Mouse (Mus musculus): ENCODE measurements around the gene Fam57b. TPM values are rescaled to one million over a fixed set of nuclear protein-coding genes. Genes with fewer than 3 reads are reported as not detected.

Gene Fam57b
- total and polyA plus RNA-seq, 3 experiments, result 0.30 TPM; not detected in 2

DNA sequence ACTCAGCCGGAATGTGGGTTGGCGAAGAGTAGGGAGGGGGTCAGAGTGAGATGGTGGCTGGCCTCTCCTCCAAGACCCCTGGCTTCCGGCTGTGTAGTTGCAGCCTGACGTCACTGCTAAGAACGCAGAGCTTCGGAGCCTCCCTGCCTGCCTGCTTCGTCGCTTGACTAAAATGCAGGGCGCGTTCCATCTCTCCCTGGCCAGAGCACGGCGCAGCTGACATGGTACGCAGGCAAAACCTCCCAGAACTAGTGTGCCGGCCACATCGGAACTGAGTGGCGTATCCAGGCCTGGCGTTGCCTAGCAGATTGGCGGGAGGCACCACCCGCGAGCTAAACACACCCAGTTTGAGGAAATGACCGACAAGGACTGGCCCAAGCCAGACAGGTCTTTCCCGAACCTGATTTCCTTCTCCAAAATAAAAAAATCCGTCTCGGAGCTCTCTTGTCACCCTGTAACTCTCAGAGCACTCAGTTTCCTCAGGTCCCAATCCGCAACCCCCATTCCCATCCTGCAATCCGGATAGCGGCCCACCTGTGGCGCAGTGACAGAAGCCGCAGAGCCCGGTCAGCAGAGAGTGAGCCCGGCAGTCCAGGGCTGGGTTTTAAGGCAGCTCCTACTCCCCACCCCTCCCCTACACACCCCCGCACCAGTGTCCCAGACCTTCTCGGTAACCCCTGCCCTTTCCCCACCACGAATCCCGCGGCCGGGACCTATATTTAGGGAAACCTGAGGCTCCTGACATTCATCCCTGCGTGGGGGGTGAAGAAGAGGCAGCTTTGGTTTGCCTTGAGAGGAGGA, 2.2 kb downstream of the Fam57b start:
- Histone ChIP-seq H3K4me1 (ENCODE audit: control insufficient read depth in 1 of 2, insufficient read depth in 2 of 2) (peaks cover 6 to 36% of the 10 kb centered on the region in 2 experiments; a peak in 3 of 4 replicates), H3K27ac (ENCODE audit: insufficient read depth, low read depth) (peak overlapping the region; percentile 92), H3K4me2 (ENCODE audit: insufficient read depth, low read depth, poor library complexity, severe bottlenecking) (peak overlapping the region; percentile 72), H3K27me3 (replicated peaks) (no peaks in the 10 kb centered on the region), H3K9ac (ENCODE audit: insufficient read depth, low read depth) (peak overlapping the region; percentile 90), H3K4me3 (replicated peaks in 1 of 3; ENCODE audit: low read depth in 2 of 3, low read length in 2 of 3, poor library complexity in 1 of 3) (peak overlapping the region; percentile 73 to 95 (median 77)), H3K36me3 (replicated peaks in 1 of 2; ENCODE audit: control insufficient read depth in 1 of 2, insufficient read depth in 1 of 2, low read length in 1 of 2) (peaks cover 28 to 36% of the 10 kb centered on the region in 2 experiments), H3K9me3 (replicated peaks; ENCODE audit: low read length) (no peaks in the 10 kb centered on the region), H3K79me2 (replicated peaks; ENCODE audit: control insufficient read depth, extremely low read depth, insufficient read depth, poor library complexity, severe bottlenecking) (peaks cover 26% of the 10 kb centered on the region)
- no peak for DNase-seq (ENCODE audit: extremely low read depth)
- dilution Hi-C loops (cut with MboI; ENCODE audit: extremely low pct_ligation_motif_present, extremely low pct_unique_long_range_greater_than_20kb, low sequenced_read_pairs) (no loop called here), in situ Hi-C loops (cut with MboI; ENCODE audit: low pct_ligation_motif_present, low pct_unique_long_range_greater_than_20kb, low sequenced_read_pairs) (no loop called here)
- TF ChIP-seq POLR2AphosphoS2 (IDR thresholded peaks at IDR 0.05; ENCODE audit: low read depth, low read length), result no peak
- no peak for TF ChIP-seq ZKSCAN1 (IDR thresholded peaks at IDR 0.05; ENCODE audit: borderline replicate concordance, low read depth, low read length)
- TF ChIP-seq NRF1 (IDR thresholded peaks at IDR 0.05; ENCODE audit: low read depth, low read length), result peak; percentile 16; the same call in 1 of the 2 replicates
- TF ChIP-seq POLR2A (IDR thresholded peaks at IDR 0.05; ENCODE audit: low read depth, low read length), result no peak; the same call in none of the 2 replicates
- TF ChIP-seq CHD1 (IDR thresholded peaks at IDR 0.05; ENCODE audit: low read depth, low read length), result peak; percentile 68; the same call in 1 of the 2 replicates
- TF ChIP-seq ETS1 (conservative IDR thresholded peaks at IDR 0.05; ENCODE audit: low read depth, low read length), result peak; percentile 53
- peak; percentile 28; the same call in 1 of the 2 replicates for TF ChIP-seq MEF2A (IDR thresholded peaks at IDR 0.05; ENCODE audit: borderline replicate concordance, low read depth, low read length)
- no peak for TF ChIP-seq MYC (IDR thresholded peaks at IDR 0.05; ENCODE audit: low read depth, low read length)
- TF ChIP-seq MAZ (IDR thresholded peaks at IDR 0.05; ENCODE audit: low read depth, low read length), result peak; percentile 88
- 0 out of 2 replicates have a peak, but pooled peaks have one; percentile 6 for TF ChIP-seq CHD2 (IDR thresholded peaks at IDR 0.05; ENCODE audit: low read length)
- no peak for TF ChIP-seq E2F4 (IDR thresholded peaks at IDR 0.05; ENCODE audit: insufficient replicate concordance, low read depth, low read length)
- TF ChIP-seq JUND (conservative IDR thresholded peaks at IDR 0.05; ENCODE audit: low read depth, low read length), result no peak
- peak; percentile 53; the same call in 1 of the 2 replicates for TF ChIP-seq MAFK (IDR thresholded peaks at IDR 0.05; ENCODE audit: insufficient replicate concordance, low read length)
- TF ChIP-seq HCFC1 (IDR thresholded peaks at IDR 0.05; ENCODE audit: low read depth, low read length), result peak; percentile 20
- TF ChIP-seq GABPA (IDR thresholded peaks at IDR 0.05; ENCODE audit: insufficient replicate concordance, low read depth, low read length), result no peak
- TF ChIP-seq KAT2A (IDR thresholded peaks at IDR 0.05; ENCODE audit: insufficient replicate concordance, low read length), result no peak
- TF ChIP-seq MAX (IDR thresholded peaks at IDR 0.05; ENCODE audit: low read length), result peak; percentile 65; the same call in 1 of the 2 replicates
- peak; percentile 48; the same call in 1 of the 2 replicates for TF ChIP-seq ZMIZ1 (IDR thresholded peaks at IDR 0.05; ENCODE audit: low read depth, low read length)
- TF ChIP-seq ZNF384 (IDR thresholded peaks at IDR 0.05; ENCODE audit: low read depth, low read length), result no peak
- TF ChIP-seq EP300 (IDR thresholded peaks at IDR 0.05; ENCODE audit: low read length), result no peak
- peak; percentile 82 for TF ChIP-seq ELF1 (IDR thresholded peaks at IDR 0.05; ENCODE audit: low read depth, low read length)
- no peak for TF ChIP-seq PAX5 (IDR thresholded peaks at IDR 0.05; ENCODE audit: low read length)
- TF ChIP-seq SMC3 (IDR thresholded peaks at IDR 0.05; ENCODE audit: low read depth, low read length), result no peak
- peak; percentile 69; the same call in 1 of the 2 replicates for TF ChIP-seq MXI1 (IDR thresholded peaks at IDR 0.05; ENCODE audit: low read depth, low read length)
- peak; percentile 11; the same call in 1 of the 2 replicates for TF ChIP-seq TCF12 (IDR thresholded peaks at IDR 0.05; ENCODE audit: low read depth, low read length)
- no peak for TF ChIP-seq JUN (IDR thresholded peaks at IDR 0.05; ENCODE audit: insufficient read depth, low read depth, low read length)
- TF ChIP-seq BHLHE40 (IDR thresholded peaks at IDR 0.05; ENCODE audit: low read depth, low read length), result 0 out of 2 replicates have a peak, but pooled peaks have one; percentile 6
- TF ChIP-seq TBP (conservative IDR thresholded peaks at IDR 0.05; ENCODE audit: low read depth, low read length), result 0 out of 2 replicates have a peak, but pooled peaks have one; percentile 25
- TF ChIP-seq NELFE (IDR thresholded peaks at IDR 0.05; ENCODE audit: low read depth, low read length), result peak; percentile 49
- TF ChIP-seq RAD21 (IDR thresholded peaks at IDR 0.05; ENCODE audit: low read depth, low read length), result no peak
- no peak for TF ChIP-seq RCOR1 (conservative IDR thresholded peaks at IDR 0.05; ENCODE audit: low read depth, low read length)
- no peak for TF ChIP-seq CTCF (conservative IDR thresholded peaks at IDR 0.05 in 1 of 2, IDR thresholded peaks at IDR 0.05 in 1 of 2; ENCODE audit: low read depth in 2 of 2, low read length in 2 of 2)
- peak; percentile 68 for TF ChIP-seq SIN3A (IDR thresholded peaks at IDR 0.05; ENCODE audit: low read length)
- TF ChIP-seq UBTF (IDR thresholded peaks at IDR 0.05; ENCODE audit: low read depth, low read length), result no peak; the same call in 1 of the 2 replicates
- TF ChIP-seq USF1 (IDR thresholded peaks at IDR 0.05; ENCODE audit: low read depth, low read length), result no peak
- TF ChIP-seq ZC3H11A (IDR thresholded peaks at IDR 0.05; ENCODE audit: low read depth, low read length), result no peak
- no peak for TF ChIP-seq USF2 (conservative IDR thresholded peaks at IDR 0.05; ENCODE audit: low read depth, low read length)
- peak; percentile 31; the same call in 1 of the 2 replicates for TF ChIP-seq IRF4 (IDR thresholded peaks at IDR 0.05; ENCODE audit: low read depth, low read length)
